Mouse (Mus musculus): ENCODE measurements around the gene Map4k4.

The Map4k4 gene

DNA sequence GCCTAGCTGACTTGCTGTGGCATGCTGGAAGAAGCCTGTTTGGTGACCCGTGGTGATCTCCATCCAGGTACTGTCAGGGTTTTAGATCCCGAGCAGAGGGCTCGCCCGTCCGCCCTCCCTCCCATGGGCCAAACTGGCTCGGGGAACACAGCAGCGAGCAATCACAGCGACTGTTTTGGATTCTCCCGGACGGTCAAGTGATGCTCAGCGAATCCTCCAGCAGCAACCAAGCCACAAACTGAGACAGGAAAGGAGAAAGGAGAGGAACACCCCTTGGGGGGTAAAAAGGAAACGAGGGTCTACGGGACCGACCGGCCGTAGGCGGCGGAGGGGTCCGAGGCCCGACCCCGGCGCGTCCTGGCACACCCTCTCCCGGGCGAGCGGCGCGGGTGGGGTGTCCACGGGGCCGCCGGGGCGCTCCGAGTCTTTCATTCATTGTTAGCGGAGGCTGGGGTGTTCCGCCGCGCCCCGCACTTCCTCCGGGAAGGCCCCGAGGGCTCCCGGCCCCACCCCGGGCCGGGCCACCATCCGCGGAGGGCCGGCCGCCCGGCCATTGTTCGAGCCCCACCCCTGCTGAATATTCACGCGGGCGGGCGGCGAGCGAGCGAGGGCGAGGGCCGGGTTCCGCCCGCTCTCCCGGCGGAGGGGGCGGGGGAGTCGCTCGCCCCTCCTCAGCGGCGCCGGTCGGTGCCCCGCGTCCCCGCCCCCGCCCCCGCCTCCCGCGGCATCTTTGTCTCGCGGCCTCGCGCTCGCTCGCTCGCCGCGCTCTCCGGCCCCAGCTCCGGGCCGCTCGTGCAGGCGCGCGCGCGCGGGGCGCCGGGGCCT, at the start of gene Map4k4:
Gene Map4k4, plus strand, starts transcription at position 733 of the 825 bp plus-strand sequence.
- peak; percentile 52 to 54 for DNase-seq (ENCODE audit: low spot score in 2 of 2)

DNA sequence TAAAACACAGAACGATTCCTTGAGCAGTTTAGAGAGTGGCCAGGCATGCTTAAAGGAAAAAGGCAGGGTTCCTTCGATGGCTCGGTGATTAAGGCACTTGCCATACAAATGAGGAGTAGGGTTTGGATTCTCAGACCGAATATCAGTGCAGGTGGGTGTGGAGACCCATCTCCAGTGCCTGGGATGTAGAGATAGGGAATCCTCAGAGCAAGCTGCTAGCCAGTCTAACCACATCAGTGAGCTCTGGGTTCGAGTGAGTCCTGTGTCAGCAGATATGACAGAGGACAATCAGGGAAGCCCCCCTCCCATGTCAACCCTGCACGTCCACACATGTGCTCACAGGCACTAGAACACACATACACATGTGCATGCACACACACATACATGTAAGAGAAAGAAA, 44.8 kb upstream of the Map4k4 start:
- no peak for DNase-seq (ENCODE audit: low spot score in 2 of 2)

DNA sequence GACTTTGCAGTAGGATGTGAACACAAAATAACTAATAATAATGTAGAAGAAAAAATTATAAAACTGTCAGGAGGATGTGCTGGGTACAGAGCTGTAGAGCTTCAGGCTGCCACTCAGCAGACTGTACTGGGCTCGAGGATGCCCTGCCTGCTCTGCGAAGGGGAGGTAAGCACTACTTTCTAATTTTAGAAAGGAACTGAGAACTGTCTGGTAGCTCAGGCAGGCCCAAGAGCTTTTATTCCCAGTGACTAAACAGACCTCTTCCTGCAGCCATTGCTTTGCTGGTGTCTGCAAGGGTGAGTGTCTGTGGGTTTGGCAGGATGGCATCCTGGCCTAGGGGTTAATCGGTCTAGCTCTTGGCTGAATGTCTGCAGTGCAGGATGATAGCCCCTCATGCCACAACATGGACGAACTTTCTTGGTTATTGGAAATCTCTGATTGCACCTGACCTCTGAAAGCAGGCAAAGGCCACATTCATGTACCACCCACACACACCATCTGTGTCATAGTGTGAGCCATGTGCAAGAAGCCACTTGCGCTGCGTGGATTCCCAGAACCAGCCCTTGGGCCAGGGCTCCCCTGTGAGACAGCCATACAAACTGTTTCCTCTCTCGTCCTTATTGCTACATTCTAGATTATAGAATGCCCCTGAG, 43.8 kb upstream of the Map4k4 start:
- no peak for DNase-seq (ENCODE audit: low spot score in 2 of 2)

DNA sequence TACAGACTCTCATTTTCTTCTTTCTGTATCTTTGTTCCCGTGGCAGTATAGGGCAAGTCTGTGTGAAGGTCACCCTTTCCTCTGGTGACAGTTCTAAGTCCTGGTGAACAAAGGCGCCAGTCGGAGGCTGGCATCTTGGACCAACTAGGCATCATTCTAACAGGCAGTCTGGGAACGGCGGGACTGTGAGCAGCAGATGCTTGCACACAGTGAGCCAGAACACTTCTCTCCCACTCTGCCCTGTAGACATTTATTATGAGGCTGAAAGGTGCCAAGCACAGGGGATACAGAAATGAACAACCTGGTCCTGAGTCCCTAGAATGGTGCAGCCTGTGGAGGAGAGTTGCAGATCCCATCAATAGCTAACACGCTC, 43.3 kb upstream of the Map4k4 start:
- DNase-seq (ENCODE audit: low spot score in 2 of 2) = no peak

DNA sequence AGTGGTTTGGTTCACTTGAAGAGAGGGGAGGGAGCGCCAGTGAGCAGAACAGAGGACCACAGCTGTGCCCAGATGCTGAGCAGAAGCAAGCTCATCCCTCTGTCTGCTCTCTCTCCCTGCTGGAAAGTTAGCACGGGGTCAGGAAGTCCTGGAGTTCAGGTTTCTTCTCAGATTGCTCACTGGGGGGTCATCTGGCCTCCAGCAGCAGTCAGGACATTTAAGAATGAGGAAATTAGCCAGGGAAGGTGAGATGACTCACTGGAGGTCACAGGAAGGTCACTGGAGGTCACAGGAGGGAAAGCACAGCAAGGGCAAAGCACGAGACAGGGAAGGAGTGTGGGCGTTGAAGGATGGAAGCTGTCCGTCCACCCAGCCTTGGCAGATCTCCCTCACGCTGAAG, 41.5 kb upstream of the Map4k4 start:
- no peak for DNase-seq (ENCODE audit: low spot score in 2 of 2)

DNA sequence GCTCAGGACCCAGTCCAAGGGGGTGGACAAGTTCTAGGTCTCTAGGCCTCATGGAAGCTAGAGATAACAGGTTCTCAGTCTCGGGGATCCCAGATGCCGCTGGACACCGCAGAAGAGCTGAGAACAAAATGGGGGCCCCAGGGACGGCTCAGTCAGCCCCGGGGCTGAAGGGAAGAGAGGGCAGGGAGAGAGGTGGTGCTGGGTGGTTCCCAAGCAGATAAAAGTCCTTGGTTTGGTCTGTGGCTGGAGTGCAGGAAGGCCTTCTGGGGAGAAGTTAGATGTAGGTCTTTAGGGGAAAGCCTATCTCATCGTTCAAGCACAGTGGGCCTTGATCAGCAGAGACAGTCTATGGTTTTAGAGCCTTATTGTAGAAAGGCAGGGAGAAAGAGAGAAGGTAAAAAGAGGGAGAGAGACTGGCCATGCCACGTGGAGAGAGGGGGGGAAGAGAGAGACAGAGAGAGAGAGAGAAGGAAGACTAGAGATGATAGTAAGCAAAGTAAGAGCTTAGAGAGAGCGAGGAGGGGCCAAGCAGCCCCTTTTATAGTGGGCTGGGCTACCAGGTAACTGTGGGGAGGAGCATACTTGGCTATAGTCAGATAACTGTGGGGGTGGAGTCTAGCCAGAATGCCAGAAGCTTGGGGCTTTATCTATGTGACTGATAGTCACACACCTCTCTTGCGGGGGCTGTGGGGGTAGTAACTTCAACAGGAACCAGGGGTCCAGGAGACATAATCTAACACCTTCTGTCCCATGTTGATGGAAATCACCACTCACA, 34.2 kb upstream of the Map4k4 start:
- DNase-seq (ENCODE audit: low spot score in 2 of 2) = no peak

DNA sequence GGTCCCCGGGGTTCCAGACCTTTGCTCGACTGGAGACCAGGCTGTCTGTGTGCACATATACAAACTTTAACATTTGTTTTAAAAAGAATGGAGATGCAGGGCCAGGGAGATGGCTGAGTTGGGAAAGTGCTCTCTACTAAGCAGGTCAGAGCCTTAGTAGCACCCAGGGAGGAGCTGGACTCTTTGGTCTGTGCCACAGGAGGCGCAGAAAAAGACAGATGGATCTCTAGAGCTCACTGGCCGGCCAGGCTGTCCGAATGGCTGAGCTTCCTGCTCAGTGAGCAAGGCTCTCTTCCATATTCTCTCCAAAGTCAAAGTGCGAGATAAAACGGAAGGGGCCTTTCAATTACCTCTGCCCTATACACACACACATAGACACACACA, 33.6 kb upstream of the Map4k4 start:
- no peak for DNase-seq (ENCODE audit: low spot score in 2 of 2)

DNA sequence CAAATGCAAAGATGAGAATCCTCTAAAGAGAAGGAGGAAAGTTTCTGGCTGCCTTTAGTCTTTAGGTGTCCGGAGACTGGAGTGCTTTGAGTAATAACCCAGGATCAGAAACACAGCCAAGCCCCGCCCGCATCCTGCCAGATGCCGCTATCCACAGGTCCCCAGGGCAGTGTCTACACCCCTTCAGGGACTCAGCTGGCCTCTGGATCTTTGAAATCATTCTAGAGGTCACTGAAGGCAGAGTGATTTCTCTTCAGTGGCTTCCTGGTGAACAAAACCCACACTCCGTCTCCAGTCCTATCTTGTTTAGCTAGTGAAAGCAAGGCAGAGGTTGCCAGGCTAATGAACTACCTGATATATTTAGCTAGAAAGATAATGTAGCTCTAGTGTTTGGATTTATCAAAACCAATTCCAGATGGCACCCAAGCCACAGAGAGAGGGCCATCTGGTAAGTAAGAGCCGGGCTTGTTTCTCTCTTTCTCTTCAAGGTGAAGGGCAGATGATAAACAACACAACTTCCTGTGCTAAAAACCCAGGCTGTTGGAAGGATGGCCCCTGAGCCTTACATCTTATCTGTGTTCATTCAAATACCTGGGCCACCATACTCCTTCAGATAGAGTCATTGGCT, 32.6 kb upstream of the Map4k4 start:
- DNase-seq (ENCODE audit: low spot score in 2 of 2) = no peak

DNA sequence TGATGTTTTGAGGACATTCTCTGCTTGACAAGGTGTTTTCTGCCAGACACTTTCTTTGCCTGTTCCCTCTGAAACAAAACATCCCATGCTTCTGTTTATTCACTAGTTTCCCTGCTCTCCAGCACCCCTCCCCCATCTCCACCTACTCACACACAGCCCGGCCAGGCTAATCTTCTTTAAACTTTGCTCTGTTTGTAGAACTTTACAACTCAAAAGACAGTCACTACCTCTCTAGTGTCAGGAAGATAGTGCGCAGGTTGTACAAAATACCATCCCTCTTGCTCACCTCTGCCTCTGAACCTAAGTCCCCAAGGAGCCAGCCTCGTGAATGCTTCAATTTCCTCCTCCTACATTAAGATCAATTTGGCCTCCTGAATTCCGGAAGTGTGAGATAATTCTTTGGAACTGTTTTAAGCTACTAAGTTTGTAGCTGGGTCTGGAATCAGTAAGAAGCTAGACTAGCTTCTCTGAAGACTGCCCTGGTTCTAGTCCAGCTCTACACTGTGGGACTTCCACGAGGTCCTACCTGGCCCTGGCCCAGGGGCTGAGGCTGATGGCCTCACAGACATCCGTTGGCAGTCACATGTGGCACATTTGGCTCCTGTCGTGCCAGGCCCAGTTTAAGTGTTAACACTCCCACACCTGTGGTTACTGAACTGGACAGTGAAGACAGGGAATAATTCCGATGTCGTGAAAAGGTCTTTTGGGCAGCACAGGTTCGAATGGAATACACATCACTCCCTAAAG, 31.7 kb upstream of the Map4k4 start:
- DNase-seq (ENCODE audit: low spot score in 2 of 2) = no peak

DNA sequence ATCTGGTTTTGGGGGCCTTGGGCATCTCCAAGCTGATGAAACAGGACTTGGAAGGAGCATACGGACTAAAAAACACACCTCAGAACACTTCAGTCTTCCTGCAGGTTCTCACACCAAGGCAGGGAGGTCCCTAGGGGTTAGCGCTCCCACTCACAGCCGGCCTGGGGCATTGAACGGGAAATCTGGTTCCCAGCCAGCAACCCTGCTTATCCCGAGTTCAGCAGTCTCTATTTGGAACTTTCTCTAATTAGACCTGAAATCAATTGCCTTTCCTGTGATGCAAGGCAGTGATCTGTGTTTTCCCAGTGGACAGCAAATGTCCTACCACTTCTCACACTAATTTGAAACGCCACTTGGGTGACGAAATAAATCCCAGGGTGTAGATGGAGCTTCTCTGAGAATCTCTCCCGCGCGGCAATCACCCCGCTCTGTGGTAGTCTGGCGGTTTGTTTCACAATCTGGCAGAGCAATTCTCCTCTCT, 31.0 kb upstream of the Map4k4 start:
- DNase-seq (ENCODE audit: low spot score in 2 of 2) = no peak

DNA sequence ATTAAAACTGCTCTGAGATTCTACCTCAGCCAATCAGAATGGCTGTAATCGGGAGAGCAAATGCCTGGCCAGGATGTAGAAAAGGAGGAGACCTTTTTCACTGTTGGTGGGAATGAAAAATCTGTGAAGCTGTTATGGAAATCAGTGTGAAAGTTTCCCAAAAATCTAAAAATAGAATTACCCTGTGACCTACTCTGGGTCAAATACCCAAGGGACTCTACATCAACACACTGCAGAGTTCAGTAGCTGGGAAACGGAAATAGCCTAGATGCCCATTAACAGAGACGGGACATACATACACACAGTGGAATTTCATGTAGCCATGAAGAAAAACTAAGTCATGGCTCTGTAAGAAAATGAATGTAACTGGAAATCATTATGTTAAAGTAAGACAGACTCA, 22.7 kb upstream of the Map4k4 start:
- DNase-seq (ENCODE audit: low spot score in 2 of 2) = no peak

DNA sequence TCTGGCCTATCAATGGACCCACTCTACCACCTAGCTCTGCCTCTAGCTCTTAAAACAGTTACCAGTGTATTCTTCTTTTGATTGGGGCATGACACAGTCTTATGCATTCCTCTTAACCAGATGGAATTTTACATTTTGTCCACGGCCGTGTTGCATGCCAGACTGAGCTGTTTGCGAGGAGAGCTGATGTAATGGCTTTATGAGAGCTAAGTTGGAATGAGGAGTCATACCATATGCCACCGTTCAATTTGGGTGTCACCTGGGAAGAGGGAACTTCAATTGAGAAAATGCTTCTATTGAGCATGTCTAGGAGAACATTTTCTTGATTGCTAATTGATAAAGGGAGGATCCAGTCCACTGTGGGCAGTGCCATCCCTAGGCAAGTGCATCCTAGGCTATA, 18.2 kb upstream of the Map4k4 start:
- DNase-seq (ENCODE audit: low spot score in 2 of 2) = no peak

DNA sequence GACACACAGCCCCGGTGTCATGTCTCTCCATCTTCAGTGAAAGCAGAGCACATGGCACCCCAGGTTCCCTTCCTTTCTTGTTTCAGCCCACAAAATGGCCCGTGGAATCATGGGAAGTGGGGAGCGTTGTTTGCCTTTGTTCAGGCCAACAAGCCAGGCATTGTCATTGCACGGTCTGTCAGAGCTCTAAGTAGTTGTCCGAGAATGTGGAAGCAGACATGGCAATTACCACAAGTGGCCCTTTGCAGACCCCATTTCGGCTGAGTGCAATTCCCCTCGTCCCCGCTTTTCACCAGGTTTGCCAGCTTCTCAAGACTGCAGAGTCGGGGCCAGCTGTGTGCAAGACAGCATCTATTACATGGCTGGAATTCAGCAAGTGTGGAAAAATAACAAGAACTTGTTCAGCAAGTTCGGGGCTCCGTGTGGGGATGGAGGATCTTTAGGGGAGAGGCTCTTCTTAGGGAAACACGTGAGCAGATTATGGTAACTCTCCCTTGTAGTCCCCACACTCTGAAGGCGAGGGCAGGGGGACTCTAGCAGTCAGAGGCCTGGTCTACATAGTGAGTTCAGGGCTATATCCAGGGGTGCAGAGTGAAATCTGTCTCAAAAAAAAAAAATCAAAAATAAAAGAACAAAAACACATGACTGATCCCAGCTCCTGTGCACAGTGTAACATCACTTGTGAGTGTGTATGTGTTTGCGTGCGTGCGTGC, 15.8 kb upstream of the Map4k4 start:
- DNase-seq (ENCODE audit: low spot score in 2 of 2) = no peak

DNA sequence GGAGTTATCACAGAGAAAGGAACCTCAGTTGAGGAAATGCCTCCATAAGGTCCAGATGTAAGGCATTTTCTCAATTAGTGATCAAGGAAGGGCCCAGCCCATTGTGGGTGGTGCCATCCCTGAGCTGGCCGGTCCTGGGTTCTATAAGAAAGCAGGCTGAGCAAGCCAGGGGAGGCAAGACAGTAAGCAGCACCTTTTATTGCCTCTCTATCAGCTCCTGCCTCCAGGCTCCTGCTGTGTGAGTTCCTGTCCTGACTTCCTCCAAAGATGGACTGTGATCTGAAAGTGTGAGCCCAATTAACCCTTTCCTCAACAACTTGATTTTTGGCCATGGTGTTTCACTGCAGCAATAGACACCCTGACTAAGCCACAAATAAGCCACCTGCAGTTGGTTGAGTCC, 12.7 kb upstream of the Map4k4 start:
- no peak for DNase-seq (ENCODE audit: low spot score in 2 of 2)

DNA sequence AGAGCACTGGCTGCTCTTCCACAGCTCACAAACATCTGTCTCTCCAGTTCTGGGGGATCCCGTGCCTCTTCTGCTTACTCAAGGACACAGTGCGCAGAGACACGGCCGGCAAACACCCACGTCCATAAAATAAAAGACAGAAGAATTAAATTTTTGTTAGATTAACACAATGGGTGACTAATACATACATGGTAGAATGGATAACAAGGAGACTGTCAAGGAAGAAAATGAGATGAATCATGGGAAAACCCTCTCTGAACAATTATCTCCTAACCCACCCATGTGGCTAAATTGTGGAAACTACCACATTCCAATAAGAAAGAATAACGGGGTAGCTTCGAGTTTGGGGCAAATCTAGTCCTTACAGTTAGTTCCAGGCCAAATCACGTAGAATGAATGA, 11.3 kb upstream of the Map4k4 start:
- no peak for DNase-seq (ENCODE audit: low spot score in 2 of 2)

DNA sequence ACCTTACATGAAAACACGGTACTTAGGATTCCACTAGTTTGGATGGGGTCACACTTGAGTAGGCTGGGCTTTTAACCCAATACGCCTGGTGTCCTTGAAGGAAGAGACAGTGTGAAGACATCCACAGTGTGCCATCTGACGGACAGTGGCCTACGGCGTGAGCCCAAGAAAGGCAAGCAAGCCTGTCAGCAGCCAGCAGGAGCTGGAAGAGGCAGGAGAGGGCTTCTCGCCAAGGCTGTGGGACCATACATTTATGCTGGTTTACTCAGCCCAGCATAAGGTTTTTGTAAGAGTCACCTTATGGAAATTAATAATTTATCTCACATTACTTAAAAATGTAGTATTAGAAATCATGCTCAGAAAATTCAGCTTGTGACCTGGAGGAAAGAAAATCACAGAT, 10.7 kb upstream of the Map4k4 start:
- no peak for DNase-seq (ENCODE audit: low spot score in 2 of 2)

DNA sequence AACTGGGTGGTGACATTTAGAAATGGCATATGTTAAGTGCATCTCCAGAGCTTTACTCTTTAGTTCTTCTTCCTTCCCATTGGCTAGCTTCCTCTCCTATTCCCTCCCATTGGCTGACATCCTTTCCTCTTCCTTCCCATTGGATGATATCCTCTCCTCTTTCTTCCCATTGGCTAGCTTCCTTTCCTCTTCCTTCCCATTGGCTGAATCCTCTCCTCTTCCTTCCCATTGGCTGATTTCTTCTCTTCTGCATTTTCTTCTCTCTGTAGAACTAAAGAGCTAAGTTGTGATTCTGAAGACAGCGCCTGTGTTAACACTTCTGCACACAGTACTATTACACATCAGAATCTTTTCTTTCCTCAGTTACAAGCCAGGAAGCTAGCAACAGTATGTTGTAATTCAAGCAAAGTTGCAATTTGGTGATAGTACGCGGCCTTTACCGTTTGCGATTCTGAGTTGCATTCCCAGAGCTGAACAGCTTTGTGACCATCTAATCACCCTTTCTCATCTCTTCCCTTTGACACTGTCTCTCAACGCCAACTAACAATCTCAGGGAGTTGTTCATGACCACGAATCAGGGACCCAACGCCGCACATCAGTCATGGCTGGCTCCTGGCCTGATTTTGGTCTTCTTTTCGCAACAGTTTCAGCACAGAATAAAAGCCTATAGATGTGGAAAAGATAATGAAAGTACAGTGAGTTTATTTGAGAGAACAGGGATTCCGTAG, 7.4 kb upstream of the Map4k4 start:
- DNase-seq (ENCODE audit: low spot score in 2 of 2) = peak in 1 of 2 experiments; percentile 35

DNA sequence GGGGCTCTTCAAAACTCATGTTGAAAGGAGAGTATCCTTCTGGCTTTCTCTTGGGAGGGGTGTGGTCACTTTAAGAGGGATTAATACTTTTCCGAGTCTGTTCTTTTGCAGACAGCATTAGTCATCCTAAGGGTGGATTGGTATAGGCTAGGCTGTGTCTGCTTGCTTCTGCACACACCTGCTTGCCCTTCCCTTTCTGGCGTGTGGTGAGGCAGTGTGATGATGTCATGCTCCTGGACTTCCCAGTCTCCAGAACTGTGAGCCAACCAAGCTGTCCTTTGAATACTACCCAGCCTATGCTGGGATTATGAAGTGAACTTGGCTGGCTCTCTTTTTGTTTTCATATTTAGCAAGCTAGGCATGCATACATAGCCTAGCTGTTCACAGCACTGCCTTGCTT, 5.6 kb upstream of the Map4k4 start:
- DNase-seq (ENCODE audit: low spot score in 2 of 2) = no peak

DNA sequence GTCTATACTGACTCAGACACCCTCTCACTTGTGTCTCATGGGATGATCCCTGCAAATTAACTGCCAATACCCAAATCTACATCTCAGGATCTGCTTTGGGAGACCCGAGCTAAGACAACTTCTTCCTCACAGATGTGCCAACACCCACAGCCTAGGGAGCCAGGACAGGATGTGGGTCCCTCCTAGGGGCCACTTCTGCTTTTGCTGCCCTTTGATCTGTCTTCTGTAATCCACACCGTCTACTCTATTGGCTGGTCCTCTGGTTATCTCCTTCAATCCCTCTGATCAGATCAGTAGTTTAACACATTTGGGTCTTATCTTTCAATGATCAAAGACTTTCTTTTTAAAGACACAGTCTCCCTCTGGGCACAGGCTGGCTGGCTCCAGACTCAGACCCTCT, 5.2 kb upstream of the Map4k4 start:
- no peak for DNase-seq (ENCODE audit: low spot score in 2 of 2)

DNA sequence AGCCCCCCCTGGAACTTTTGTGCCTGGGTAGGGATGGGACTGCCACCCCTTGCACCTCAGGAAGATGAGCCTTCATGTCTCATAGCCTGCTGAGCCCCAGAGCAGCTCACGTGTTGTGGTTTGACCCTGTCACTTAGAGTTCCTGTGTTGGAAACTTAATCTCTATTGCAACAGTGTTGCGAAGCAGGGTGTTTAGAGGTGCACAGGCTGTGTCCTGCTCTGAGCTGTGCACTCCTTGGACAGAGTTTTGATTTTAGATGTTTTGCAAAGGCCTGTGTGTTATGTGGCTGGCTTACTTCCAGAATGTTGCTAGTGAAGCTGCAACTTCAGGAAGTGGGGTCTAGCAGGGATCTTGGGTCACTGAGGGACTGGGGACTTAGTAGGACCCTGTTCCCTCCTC, 4.1 kb upstream of the Map4k4 start:
- DNase-seq (ENCODE audit: low spot score in 2 of 2) = no peak
